Mouse (Mus musculus): ENCODE measurements around the gene Fmnl1.
A peak's percentile ranks its signal among the peaks of the same experiment; 100 is the strongest.

Fmnl1 gene

GRCm38 (mm10) chr11:103161449-103161848, 9.5 kb upstream of the Fmnl1 start:
- DNase-seq, result peak in 1 of 2 experiments; percentile 29

GRCm38 (mm10) chr11:103162132-103162531, 8.8 kb upstream of the Fmnl1 start:
- DNase-seq, result peak in 1 of 2 experiments; percentile 38

DNA sequence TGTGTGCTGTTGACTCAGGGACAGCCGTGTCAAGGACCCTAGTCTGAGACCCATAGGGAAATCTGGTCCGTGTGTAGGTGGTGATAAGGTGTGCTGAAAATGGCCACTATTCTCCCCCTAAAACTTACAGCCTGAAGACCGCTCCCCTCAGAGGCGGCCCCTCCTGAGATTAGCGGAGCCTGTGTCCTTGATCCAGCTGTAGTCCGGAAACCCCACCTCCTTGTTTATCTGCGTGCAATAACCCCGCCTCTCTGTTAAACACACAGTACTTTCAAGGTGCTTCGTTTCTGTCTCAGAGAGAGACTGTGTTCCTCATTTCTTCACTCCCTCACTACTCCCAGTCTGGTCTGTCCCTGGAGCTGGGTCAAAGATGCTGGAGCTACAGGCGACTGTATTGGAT, 6.5 kb upstream of the Fmnl1 start:
- DNase-seq, result peak in 1 of 2 experiments; percentile 59

- peak; percentile 78 to 81 for DNase-seq
Observed at GRCm38 (mm10) chr11:103168690-103169390, 2.1 kb upstream of the Fmnl1 start.

GRCm38 (mm10) chr11:103169664-103170063, 1.2 kb upstream of the Fmnl1 start:
- no peak for DNase-seq

DNA sequence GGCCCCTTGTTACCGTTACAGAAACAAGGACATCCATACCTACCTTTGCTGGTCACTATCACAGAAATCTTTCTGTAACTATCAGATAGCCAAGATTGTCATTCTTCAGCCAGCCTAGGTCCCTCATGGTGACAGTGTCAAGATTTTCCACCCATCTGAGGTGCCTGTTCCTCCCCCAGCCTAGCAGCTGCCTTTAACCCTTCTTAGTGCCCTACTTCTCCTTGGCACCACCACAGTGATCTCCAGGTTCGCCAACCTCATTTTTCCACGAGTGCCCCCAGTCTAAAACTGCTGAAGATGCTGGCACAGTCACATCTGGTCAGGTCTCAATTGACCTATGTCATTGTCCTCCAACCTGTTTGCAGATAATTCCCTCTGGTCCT, 805 bp upstream of the Fmnl1 start:
- peak in 1 of 2 experiments; percentile 60 for DNase-seq

- no peak for DNase-seq
Observed at GRCm38 (mm10) chr11:103171286-103171620, 346 bp downstream of the Fmnl1 start.

- DNase-seq, result peak; percentile 49 to 58
Observed at GRCm38 (mm10) chr11:103171703-103172391, 940 bp downstream of the Fmnl1 start.

GRCm38 (mm10) chr11:103172392-103173040, 1.6 kb downstream of the Fmnl1 start:
- peak; percentile 43 to 46 for DNase-seq

DNA sequence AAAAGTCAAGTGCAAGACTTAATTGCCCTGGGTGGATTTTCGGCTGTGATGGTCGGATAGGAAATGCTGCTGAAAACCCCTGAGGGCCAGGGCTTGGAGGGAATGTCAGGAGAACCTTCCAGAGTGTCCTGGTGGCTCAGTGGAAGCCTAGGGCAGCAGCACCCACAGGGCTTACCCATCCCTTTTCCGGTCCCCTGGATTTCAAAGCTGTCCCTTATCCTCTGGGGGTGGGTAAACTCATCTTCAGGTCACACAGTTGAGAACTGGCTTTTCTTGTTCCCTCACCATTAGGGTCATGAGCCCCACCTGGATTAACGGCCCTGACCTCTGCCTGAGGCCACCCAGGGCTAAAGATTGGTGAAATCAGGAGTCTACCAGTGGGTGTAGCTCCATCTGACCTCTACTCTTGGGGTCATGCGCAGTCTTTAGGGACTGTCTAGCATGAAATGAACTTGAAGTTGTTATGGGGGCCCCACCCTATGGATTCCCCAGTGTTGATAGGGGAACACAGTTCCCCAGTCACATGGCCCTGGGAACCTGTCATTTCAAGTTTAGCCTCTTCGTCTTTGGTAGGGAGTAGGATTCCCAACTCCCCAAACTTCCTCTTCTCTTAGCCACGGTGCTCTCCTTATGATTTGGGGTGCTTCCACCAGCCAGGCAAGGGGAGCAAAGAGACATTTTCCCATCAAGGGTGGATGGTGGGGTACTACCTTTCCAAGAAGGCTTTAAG, 2.3 kb downstream of the Fmnl1 start:
- no peak for DNase-seq

- peak; percentile 54 to 57 for DNase-seq
Observed at GRCm38 (mm10) chr11:103173771-103174344, 3.0 kb downstream of the Fmnl1 start.

GRCm38 (mm10) chr11:103174411-103174832, 3.5 kb downstream of the Fmnl1 start:
- DNase-seq, result peak in 1 of 2 experiments; percentile 54

DNA sequence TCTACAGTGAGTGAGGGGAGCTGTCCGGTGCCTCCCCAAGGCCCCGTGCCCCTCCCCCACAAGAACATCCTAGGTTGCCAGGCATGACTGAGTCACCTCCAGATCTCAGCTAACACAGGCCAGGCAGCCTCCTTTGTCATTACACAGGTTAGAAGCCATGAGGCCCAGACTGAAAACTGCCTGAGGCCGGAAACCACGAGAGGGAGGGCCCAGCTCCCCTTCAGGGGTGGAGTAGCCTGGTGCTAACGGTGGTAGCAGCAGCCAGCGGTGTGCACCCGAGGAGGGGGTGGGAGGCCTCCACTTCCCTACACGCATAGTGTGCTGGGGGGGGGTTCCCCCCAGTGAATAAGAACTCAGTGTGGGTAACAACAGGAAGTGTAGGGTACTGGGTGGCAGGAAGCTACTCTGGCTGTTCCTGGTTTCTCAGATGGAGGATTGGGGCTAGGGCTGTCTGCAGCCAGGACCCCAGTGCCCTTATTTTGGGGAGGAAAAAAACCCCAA, 4.0 kb downstream of the Fmnl1 start:
- peak; percentile 91 to 97 for DNase-seq

- DNase-seq, result peak in 1 of 2 experiments; percentile 31
Observed at GRCm38 (mm10) chr11:103175688-103176442, 5.0 kb downstream of the Fmnl1 start.

- DNase-seq, result peak in 1 of 2 experiments; percentile 3
Observed at GRCm38 (mm10) chr11:103176510-103176909, 5.6 kb downstream of the Fmnl1 start.

DNA sequence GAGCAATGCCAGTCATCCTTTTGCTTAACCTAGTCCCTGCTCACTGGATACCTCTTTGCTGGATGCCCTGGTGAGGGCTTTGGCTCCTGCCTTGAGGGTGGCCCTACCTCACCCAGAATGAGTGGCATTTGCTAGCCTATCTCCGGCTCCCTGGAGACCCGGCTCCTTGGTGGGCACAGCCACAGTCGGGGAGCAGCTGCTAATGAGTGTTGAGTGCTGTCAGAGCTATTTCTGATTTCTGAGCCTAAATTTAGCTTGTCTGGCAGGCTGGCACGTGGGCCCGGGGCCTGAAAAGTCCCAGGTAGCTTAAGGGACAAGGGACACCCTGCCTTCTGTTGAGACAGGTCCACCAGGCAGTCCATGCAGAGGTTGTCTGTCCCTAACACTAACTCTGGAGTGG, 6.3 kb downstream of the Fmnl1 start:
- DNase-seq, result peak in 1 of 2 experiments; percentile 6

- DNase-seq, result peak in 1 of 2 experiments; percentile 22
Observed at GRCm38 (mm10) chr11:103177815-103178485, 7.0 kb downstream of the Fmnl1 start.

GRCm38 (mm10) chr11:103178748-103179147, 7.8 kb downstream of the Fmnl1 start:
- peak in 1 of 2 experiments; percentile 10 for DNase-seq

DNA sequence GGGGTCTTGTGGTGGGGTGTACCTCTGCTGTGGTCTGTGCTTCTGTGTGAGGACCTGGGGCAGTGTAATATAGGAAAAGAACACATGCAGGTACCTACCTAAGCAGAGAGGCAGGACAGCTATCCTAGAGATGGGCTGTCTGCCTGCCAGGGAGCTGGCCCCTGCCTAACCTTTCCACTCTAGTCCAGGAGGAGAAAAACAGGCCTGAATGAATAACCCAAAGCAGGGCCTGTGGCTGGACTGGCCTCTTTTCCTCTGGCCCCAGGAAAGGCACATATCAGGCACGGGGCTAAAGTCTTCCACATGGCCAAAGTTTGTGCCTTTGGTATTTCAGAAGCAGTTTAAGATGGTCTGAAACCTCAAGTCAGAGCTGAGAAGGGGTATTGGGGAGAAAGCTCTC, 9.5 kb downstream of the Fmnl1 start:
- no peak for DNase-seq

- DNase-seq, result no peak
Observed at GRCm38 (mm10) chr11:103181349-103181748, 10.4 kb downstream of the Fmnl1 start.

- peak in 1 of 2 experiments; percentile 5 for DNase-seq
Observed at GRCm38 (mm10) chr11:103181911-103182310, 11.0 kb downstream of the Fmnl1 start.
